Mouse (Mus musculus): ENCODE measurements around the gene Tsr3. TPM values are rescaled to one million over a fixed set of nuclear protein-coding genes. Genes with fewer than 3 reads are reported as not detected.
"Not testable (repeated sequence)": the region's sequence is repeated elsewhere in the genome, so short reads cannot be mapped to it uniquely, and the experiment has no call there.

Gene Tsr3
- polyA plus RNA-seq, 1 experiment from 2014 or later: 46.4 TPM

- Histone ChIP-seq H3K36me3 (ENCODE audit: insufficient read depth) (peaks cover 34% of the 10 kb centered on the region), H3K9me3 (ENCODE audit: low read depth, low read length) (no peaks in the 10 kb centered on the region), H3K4me3 (ENCODE audit: low read depth, low read length) (no peak overlapping the region), H3K27ac (ENCODE audit: low read depth) (no peak overlapping the region), H3K4me1 (ENCODE audit: insufficient read depth) (no peaks in the 10 kb centered on the region), H3K9ac (no peak overlapping the region), H3K27me3 (ENCODE audit: insufficient read depth, low read length) (no peaks in the 10 kb centered on the region), H3K4me2 (no peak overlapping the region)
- DNase-seq (no peak), ATAC-seq (ENCODE audit: insufficient read depth) (no peak)
- WGBS: 91% methylated on average over 15 of the region's 15 CpGs
- no peak for TF ChIP-seq CTCF (IDR thresholded peaks at IDR 0.05; ENCODE audit: low read depth)
Observed at GRCm38 (mm10) chr17:25219492-25220295, 20.3 kb upstream of the Tsr3 start.

DNA sequence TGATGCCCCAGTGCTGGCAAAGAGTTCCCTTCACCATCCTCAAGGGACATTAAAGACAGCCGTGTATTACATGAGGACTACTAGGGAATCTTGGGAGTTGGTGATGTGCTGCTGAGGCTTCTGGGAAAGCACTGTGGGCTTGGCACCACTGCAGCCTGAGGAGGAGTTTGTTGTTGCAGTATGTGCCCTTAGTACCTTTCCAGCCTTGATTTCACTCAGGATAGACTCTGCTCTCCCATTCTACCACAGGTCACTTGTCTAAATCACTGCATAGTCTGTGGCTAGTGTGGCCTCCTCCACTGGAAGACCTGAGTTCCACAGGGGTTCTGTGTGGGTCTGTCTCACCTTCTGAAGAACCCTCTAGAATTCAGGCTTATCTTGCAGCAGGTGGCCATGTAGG lies 19.2 kb upstream of the Tsr3 start:
- Histone ChIP-seq H3K27me3 (ENCODE audit: insufficient read depth, low read length) (no peaks in the 10 kb centered on the region), H3K27ac (ENCODE audit: low read depth) (no peak overlapping the region), H3K9me3 (ENCODE audit: low read depth, low read length) (no peaks in the 10 kb centered on the region), H3K4me2 (no peak overlapping the region), H3K9ac (no peak overlapping the region), H3K4me3 (ENCODE audit: low read depth, low read length) (no peak overlapping the region), H3K36me3 (ENCODE audit: insufficient read depth) (peaks cover 23% of the 10 kb centered on the region), H3K4me1 (ENCODE audit: insufficient read depth) (no peaks in the 10 kb centered on the region)
- no peak for TF ChIP-seq CTCF (IDR thresholded peaks at IDR 0.05; ENCODE audit: low read depth)
- DNase-seq (no peak), ATAC-seq (ENCODE audit: insufficient read depth) (no peak)
- 69% methylated on average over 1 of the region's 1 CpGs for WGBS

DNA sequence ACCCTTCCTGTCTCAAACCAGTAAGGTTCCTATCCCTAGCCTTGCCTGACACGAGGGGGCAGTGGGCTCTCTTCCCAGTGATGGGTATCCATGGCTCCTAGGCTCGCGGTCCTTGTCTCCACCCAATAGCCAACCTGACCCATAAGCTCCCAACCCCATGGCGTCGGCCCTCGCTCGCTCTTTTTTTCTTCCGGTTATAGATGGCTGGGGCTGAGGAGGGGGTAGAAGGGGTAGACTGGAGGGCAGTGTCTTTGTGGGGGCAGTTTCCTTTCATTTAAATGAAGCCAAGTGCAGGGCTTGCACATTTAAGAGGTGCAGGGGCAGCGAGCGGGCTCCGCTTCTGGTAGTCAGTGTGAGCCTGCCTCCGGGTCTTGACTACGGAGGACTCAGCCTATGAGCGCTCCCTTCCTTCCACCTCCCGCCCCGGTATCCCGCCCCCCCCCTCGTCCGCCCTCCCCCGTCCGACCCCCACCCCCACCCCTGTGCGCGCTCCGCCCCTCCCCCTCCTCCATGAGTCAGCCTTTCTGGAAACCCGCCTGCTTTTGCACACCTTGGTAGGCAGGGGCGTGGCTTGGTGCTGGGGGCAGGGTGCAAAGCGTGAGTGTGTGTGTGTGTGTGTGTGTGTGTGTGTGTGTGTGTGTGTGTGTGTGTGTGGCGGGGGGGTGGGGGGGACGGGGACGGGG lies 18.0 kb upstream of the Tsr3 start:
- H3K27me3 ChIP-seq (ENCODE audit: insufficient read depth, low read length): no peaks in the 10 kb centered on the region
- H3K36me3 ChIP-seq (ENCODE audit: insufficient read depth): peaks cover 20% of the 10 kb centered on the region; the same call in 1 of the 2 replicates
- peak overlapping the region; percentile 70 for H3K4me2 ChIP-seq
- 3% methylated on average over 22 of the region's 30 CpGs for WGBS
- ATAC-seq (ENCODE audit: insufficient read depth) (peak; percentile 87), DNase-seq (peak; percentile 59)
- H3K9ac ChIP-seq: peak overlapping the region; percentile 50
- H3K4me1 ChIP-seq (ENCODE audit: insufficient read depth): no peaks in the 10 kb centered on the region
- H3K27ac ChIP-seq (ENCODE audit: low read depth): no peak overlapping the region
- peak overlapping the region; percentile 32 for H3K4me3 ChIP-seq (ENCODE audit: low read depth, low read length)
- no peak; the same call in 1 of the 2 replicates for TF ChIP-seq CTCF (IDR thresholded peaks at IDR 0.05; ENCODE audit: low read depth)
- H3K9me3 ChIP-seq (ENCODE audit: low read depth, low read length): no peaks in the 10 kb centered on the region

GRCm38 (mm10) chr17:25222504-25222940 lies 17.4 kb upstream of the Tsr3 start:
- not testable (repeated sequence) for H3K27me3 ChIP-seq (ENCODE audit: insufficient read depth, low read length); H3K4me1 ChIP-seq (ENCODE audit: insufficient read depth); H3K9me3 ChIP-seq (ENCODE audit: low read depth, low read length); DNase-seq
- 13% methylated on average over 19 of the region's 28 CpGs for WGBS
- H3K27ac ChIP-seq (ENCODE audit: low read depth): 0 out of 2 replicates have a peak overlapping the region, but pooled peaks have one; percentile 30
- H3K4me2 ChIP-seq: peak overlapping the region; percentile 70
- peak; percentile 90 for ATAC-seq (ENCODE audit: insufficient read depth)
- peak overlapping the region; percentile 40; the same call in 1 of the 2 replicates for H3K9ac ChIP-seq
- peak overlapping the region; percentile 32 for H3K4me3 ChIP-seq (ENCODE audit: low read depth, low read length)
- H3K36me3 ChIP-seq (ENCODE audit: insufficient read depth): peaks cover 20% of the 10 kb centered on the region; the same call in 1 of the 2 replicates

DNA sequence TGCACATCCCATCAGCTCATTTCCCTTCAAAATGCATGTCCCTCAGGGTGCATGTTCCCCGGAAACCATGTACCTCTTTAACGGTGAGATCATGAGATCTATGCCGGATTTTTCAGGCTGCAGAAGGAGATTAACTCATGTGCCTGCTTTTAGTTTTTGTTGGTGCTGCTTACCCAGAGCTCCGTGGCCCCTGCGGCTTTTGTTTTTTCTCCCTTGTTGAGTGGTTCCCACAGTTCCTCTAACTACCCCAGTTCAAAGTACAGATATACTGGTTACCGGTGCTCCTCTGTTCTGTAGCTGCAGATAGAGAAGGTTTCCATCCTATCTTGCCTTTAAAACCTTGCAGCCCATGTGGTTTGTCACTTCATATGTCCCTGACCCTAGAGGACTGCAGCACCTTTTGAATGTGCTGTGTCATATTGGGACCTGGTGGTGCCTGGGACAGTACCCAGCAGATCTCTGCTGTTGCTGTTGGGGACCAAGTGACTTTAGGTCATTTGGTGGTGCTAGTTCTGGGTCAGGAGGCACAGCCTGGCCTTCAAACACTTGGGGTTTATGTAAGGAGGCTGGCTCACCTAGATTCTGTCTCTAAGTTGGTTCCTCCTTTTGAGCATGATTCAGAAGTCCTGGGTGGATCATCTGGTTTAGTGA lies 16.9 kb upstream of the Tsr3 start:
- Histone ChIP-seq H3K27ac (ENCODE audit: low read depth) (0 out of 2 replicates have a peak overlapping the region, but pooled peaks have one; percentile 30), H3K4me3 (ENCODE audit: low read depth, low read length) (peak overlapping the region; percentile 32), H3K36me3 (ENCODE audit: insufficient read depth) (peaks cover 16% of the 10 kb centered on the region; the same call in 1 of the 2 replicates), H3K9ac (peak overlapping the region; percentile 40; the same call in 1 of the 2 replicates), H3K4me2 (peak overlapping the region; percentile 52), H3K9me3 (ENCODE audit: low read depth, low read length) (no peaks in the 10 kb centered on the region), H3K27me3 (ENCODE audit: insufficient read depth, low read length) (no peaks in the 10 kb centered on the region), H3K4me1 (ENCODE audit: insufficient read depth) (no peaks in the 10 kb centered on the region)
- DNase-seq (no peak), ATAC-seq (ENCODE audit: insufficient read depth) (no peak)
- TF ChIP-seq CTCF (IDR thresholded peaks at IDR 0.05; ENCODE audit: low read depth): no peak
- 49% methylated on average over 6 of the region's 6 CpGs for WGBS

DNA sequence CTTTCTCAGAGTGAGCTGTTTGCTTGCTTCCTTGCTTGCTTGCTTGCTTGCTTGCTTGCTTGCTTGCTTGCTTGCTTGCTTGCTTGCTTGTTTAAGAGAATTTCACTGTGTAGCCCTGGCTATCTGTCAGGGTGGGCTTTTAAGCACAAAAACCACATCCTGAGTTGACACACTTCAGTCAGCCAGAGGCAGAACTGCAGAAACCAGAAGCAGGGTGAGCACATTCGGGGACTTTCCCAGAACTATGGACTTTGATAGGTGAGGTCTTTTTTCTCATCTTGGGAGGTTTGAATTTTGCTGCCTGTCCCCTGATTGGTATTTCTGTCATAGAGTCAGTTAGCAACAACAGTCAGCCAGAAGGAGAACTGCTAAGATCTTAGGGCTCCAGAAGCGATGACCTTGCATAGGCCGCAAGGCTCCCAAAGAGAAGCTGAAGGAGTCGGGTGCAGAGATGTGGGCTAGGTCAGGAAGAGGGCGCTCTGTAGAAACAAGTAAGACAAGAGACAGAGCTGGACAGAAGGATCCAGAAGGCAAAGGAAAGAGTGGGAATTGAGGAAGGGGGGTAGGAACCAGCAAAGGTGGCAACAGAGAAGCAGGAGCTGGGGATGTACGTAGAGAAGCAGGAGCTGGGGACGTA lies 15.3 kb upstream of the Tsr3 start:
- no peak for ATAC-seq (ENCODE audit: insufficient read depth)
- Histone ChIP-seq H3K4me2 (peak overlapping the region; percentile 25; the same call in 1 of the 2 replicates), H3K9me3 (ENCODE audit: low read depth, low read length) (no peaks in the 10 kb centered on the region), H3K9ac (no peak overlapping the region), H3K4me1 (ENCODE audit: insufficient read depth) (no peaks in the 10 kb centered on the region), H3K27ac (ENCODE audit: low read depth) (no peak overlapping the region), H3K36me3 (ENCODE audit: insufficient read depth) (peaks cover 18% of the 10 kb centered on the region; the same call in 1 of the 2 replicates), H3K4me3 (ENCODE audit: low read depth, low read length) (no peak overlapping the region), H3K27me3 (ENCODE audit: insufficient read depth, low read length) (no peaks in the 10 kb centered on the region)
- no peak for DNase-seq
- TF ChIP-seq CTCF (IDR thresholded peaks at IDR 0.05; ENCODE audit: low read depth): no peak
- WGBS: 79% methylated on average over 7 of the region's 7 CpGs
